In genomic region chr10:89744341-89744740, GRCm38 (mm10) we compare ENCODE assay signal across 8 mouse cellular contexts. TPM values are rescaled to one million over a fixed set of nuclear protein-coding genes. Genes with fewer than 3 reads are reported as not detected.
DNase-seq lines count a peak whose midpoint lies in the region; ATAC-seq lines count a peak whose summit lies in the region.

No protein-coding gene starts in this region.

- H3K9me3 ChIP-seq in heart, embryonic 16.5 days (replicated peaks; ENCODE audit: control insufficient read depth, low read length): no peaks in the 10 kb centered on the region
- H3K9me3 ChIP-seq in forebrain, embryonic 16.5 days (ENCODE audit: control insufficient read depth, low read length): no peaks in the 10 kb centered on the region

- 0 out of 2 replicates have a peak overlapping the region, but pooled peaks have one; percentile 31 for H3K27ac ChIP-seq in heart, embryonic 16.5 days (ENCODE audit: low read length)
- no peak overlapping the region for H3K27ac ChIP-seq in forebrain, embryonic 16.5 days (ENCODE audit: low read length)

- H3K4me3 ChIP-seq in heart, embryonic 16.5 days (ENCODE audit: low read length): peak overlapping the region; percentile 100
- peak overlapping the region; percentile 95 for H3K4me3 ChIP-seq in forebrain, embryonic 16.5 days (replicated peaks; ENCODE audit: low read length)

- no peaks in the 10 kb centered on the region for H3K36me3 ChIP-seq in heart, embryonic 16.5 days (ENCODE audit: control insufficient read depth, insufficient read depth)
- no peaks in the 10 kb centered on the region for H3K36me3 ChIP-seq in forebrain, embryonic 16.5 days (ENCODE audit: control insufficient read depth, insufficient read depth)

- H3K27me3 ChIP-seq in heart, embryonic 16.5 days (ENCODE audit: control insufficient read depth, insufficient read depth, low read length): no peaks in the 10 kb centered on the region
- no peaks in the 10 kb centered on the region for H3K27me3 ChIP-seq in forebrain, embryonic 16.5 days (replicated peaks; ENCODE audit: control insufficient read depth, insufficient read depth, low read length)

- peaks cover 12% of the 10 kb centered on the region for H3K4me1 ChIP-seq in heart, embryonic 16.5 days (ENCODE audit: control insufficient read depth, insufficient read depth, low read length)
- peaks cover 7% of the 10 kb centered on the region for H3K4me1 ChIP-seq in forebrain, embryonic 16.5 days (replicated peaks; ENCODE audit: control insufficient read depth, insufficient read depth, low read length)

- peak overlapping the region; percentile 76 for H3K4me2 ChIP-seq in heart, embryonic 16.5 days (ENCODE audit: low read depth, low read length)
- peak overlapping the region; percentile 78 for H3K4me2 ChIP-seq in forebrain, embryonic 16.5 days (ENCODE audit: low read length)

- H3K9ac ChIP-seq in heart, embryonic 16.5 days (ENCODE audit: low read length): peak overlapping the region; percentile 63; the same call in 1 of the 2 replicates
- no peak overlapping the region for H3K9ac ChIP-seq in forebrain, embryonic 16.5 days (replicated peaks; ENCODE audit: low read depth, low read length)

- no peak for DNase-seq in heart, adult 11 months
- peak; percentile 33 for DNase-seq in NIH3T3 (ENCODE audit: low read depth)
- peak; percentile 38 for DNase-seq in lung, postnatal 36 days
- DNase-seq in ovary, postnatal 36 days (ENCODE audit: low spot score): no peak
- no peak for DNase-seq in layer of hippocampus, postnatal 25 days (ENCODE audit: extremely low spot score in 1 of 2, low spot score in 1 of 2)
- no peak for DNase-seq in right cerebral cortex, adult 18-20 months

- WGBS in heart, embryonic 16.5 days: 20% methylated on average over 3 of the region's 3 CpGs
- 22% methylated on average over 3 of the region's 3 CpGs for WGBS in forebrain, embryonic 16.5 days

- ATAC-seq in heart, embryonic 16.5 days (replicated peaks; ENCODE audit: extremely low read depth, insufficient read depth, low FRiP score): no peak
- ATAC-seq in forebrain, embryonic 16.5 days: no peak

RNA-seq across cellular contexts. Expression of gene Uhrf1bp1l, which starts 0.5 kb away (rescaled TPM):
- 19.9 and 22.9 TPM in 2 replicates for polyA plus RNA-seq in heart, embryonic 16.5 days (2015; fragmentation: Nextera tagmentation; extraction: Ambion mirVana)
- polyA plus RNA-seq in forebrain, embryonic 16.5 days (2015; fragmentation: Nextera tagmentation; extraction: Ambion mirVana): 28.8 and 31.2 TPM in 2 replicates
- total RNA-seq in layer of hippocampus, postnatal 25 days (2021): 10 to 100 TPM; 80.0 to 82.6 TPM

RNA-seq across cellular contexts. Expression of gene Actr6, which starts 12.2 kb away (rescaled TPM):
- 19.0 and 29.6 TPM in 2 replicates for polyA plus RNA-seq in heart, embryonic 16.5 days (2015; fragmentation: Nextera tagmentation; extraction: Ambion mirVana)
- 59.5 and 65.5 TPM in 2 replicates for polyA plus RNA-seq in forebrain, embryonic 16.5 days (2015; fragmentation: Nextera tagmentation; extraction: Ambion mirVana)
- 10 to 100 TPM; 22.1 to 25.3 TPM for total RNA-seq in layer of hippocampus, postnatal 25 days (2021)

RNA-seq across cellular contexts. Expression of gene Scyl2, which starts 58.3 kb away (rescaled TPM):
- 4.1 and 4.4 TPM in 2 replicates for polyA plus RNA-seq in heart, embryonic 16.5 days (2015; fragmentation: Nextera tagmentation; extraction: Ambion mirVana)
- 9.5 and 9.8 TPM in 2 replicates for polyA plus RNA-seq in forebrain, embryonic 16.5 days (2015; fragmentation: Nextera tagmentation; extraction: Ambion mirVana)
- 10 to 100 TPM; 23.4 to 28.5 TPM for total RNA-seq in layer of hippocampus, postnatal 25 days (2021)

Comparison
In these comparisons a context has a peak if more than half of its experiments do, and no peak if none do; other contexts are left out.
1. DNase-seq: peak in NIH3T3 (single experiment) and lung, postnatal 36 days (single experiment); none in heart, adult 11 months (single experiment), ovary, postnatal 36 days (single experiment), layer of hippocampus, postnatal 25 days (0 of 2) and right cerebral cortex, adult 18-20 months (single experiment).